Mouse (Mus musculus) limb, embryonic 14.5 days (tissue): ENCODE data around the gene Lrrc1. TPM values are rescaled to one million over a fixed set of nuclear protein-coding genes. Genes with fewer than 3 reads are reported as not detected.

Experiments used
- ATAC-seq: fragments of 200-750 bp; cut with Nextera tagmentation; 2 replicates; pipeline ENCODE4 v1.8.0; 2017; ENCODE audit warnings: low read depth, moderate number of reproducible peaks, moderate TSS enrichment; ENCODE audit not compliant: low FRiP score
- DNase-seq: peaks from one replicate; pipeline ENCODE4 v3.0.0-alpha.2; 2015; ENCODE audit warnings: low spot score
- H3K27ac ChIP-seq: fragments of 300-500 bp; sonication (generic); replicated peaks from 2 replicates; pipeline ENCODE4 v1.5.1; 2014; ENCODE audit warnings: low read depth, mild to moderate bottlenecking, low read length, moderate library complexity, mixed read lengths
- H3K27me3 ChIP-seq: fragments of 300-500 bp; sonication (generic); 2 replicates; pipeline ENCODE4 v1.6.1; 2014; ENCODE audit warnings: low read length, mixed read lengths; ENCODE audit not compliant: control insufficient read depth, insufficient read depth
- H3K36me3 ChIP-seq: fragments of 300-500 bp; sonication (generic); 2 replicates; pipeline ENCODE4 v1.6.1; 2014; ENCODE audit warnings: mild to moderate bottlenecking, low read length, moderate library complexity, mixed read lengths; ENCODE audit not compliant: control insufficient read depth, insufficient read depth
- H3K4me1 ChIP-seq: fragments of 300-500 bp; sonication (generic); 2 replicates; pipeline ENCODE4 v1.6.1; 2014; ENCODE audit warnings: antibody characterized with exemption, low read length, mixed read lengths; ENCODE audit not compliant: control insufficient read depth, insufficient read depth
- H3K4me2 ChIP-seq: fragments of 300-500 bp; sonication (generic); replicated peaks from 2 replicates; pipeline ENCODE4 v1.6.1; 2014; ENCODE audit warnings: low read depth, mild to moderate bottlenecking, low read length, moderate library complexity; ENCODE audit not compliant: severe bottlenecking
- H3K4me3 ChIP-seq: fragments of 300-500 bp; sonication (generic); replicated peaks from 2 replicates; pipeline ENCODE4 v1.5.1; 2014; ENCODE audit warnings: low read length
- H3K9ac ChIP-seq: fragments of 300-500 bp; sonication (generic); 2 replicates; pipeline ENCODE4 v1.6.1; 2014; ENCODE audit warnings: mild to moderate bottlenecking, low read depth, low read length, moderate library complexity; ENCODE audit not compliant: severe bottlenecking
- H3K9me3 ChIP-seq: fragments of 300-500 bp; sonication (generic); 2 replicates; pipeline ENCODE4 v1.6.1; 2016; ENCODE audit warnings: low read length; ENCODE audit not compliant: control insufficient read depth
- POLR2A ChIP-seq: fragments of 200-500 bp; IDR thresholded peaks from 2 replicates; pipeline ENCODE4 v1.8.0; 2012; ENCODE audit warnings: inconsistent platforms, mild to moderate bottlenecking, moderate library complexity, borderline replicate concordance; ENCODE audit not compliant: insufficient read depth, insufficient read length; ENCODE audit errors: extremely low read depth
- WGBS: fragments of 180-500 bp; shearing (Covaris S2); extraction: QIAGEN DNeasy Blood & Tissue Kit; methylation state at CpG from one replicate; pipeline ENCODE4 v1.1.7; 2014; 5-methylcytosine and 5-hydroxymethylcytosine counted together
- polyA plus RNA-seq, 2 experiments: library from polyadenylated mRNA; depleted of rRNA in 1 of 2; stranded (reverse) in 1 of 2; unstranded in 1 of 2; fragments of >200 nt; fragmentation: Nextera tagmentation in 1 of 2; extraction: Ambion mirVana in 1 of 2; gene quantifications; 2 replicates each; pipeline versions ENCODE4 v1.2.1 to v1.2.3; 2012 to 2014

Lrrc1 gene
- polyA plus RNA-seq, 2 experiments: 16.8 to 26.6 TPM

DNA sequence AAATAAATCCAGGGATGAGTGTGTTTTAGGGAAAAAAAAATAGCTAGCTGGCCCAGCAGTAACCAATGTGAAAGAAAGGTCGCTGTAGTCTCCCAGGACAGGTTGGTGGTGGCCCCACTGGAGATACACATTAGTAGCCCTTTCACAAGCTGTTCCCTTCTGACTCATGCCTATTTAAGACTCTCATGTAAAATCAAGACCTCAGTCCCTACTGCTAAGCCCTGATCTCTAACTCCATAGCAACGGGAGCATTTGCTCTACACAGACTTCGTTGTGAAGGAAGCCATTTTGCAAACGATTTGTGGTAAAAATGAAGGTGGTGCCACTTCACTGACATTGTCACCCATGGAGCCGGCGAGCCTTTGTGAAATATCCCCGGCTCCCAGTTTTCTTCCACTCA, 134.1 kb downstream of the Lrrc1 start:
- DNase-seq: no peak
- ATAC-seq: no peak
- Histone ChIP-seq H3K27ac (no peak overlapping the region), H3K9ac (no peak overlapping the region), H3K36me3 (no peaks in the 10 kb centered on the region), H3K9me3 (no peaks in the 10 kb centered on the region), H3K4me3 (no peak overlapping the region), H3K4me2 (no peak overlapping the region), H3K4me1 (0 out of 2 replicates have a peak, but pooled peaks cover 7% of the 10 kb centered on the region), H3K27me3 (no peaks in the 10 kb centered on the region)
- WGBS: 84% methylated on average over 7 of the region's 7 CpGs
- no peak for TF ChIP-seq POLR2A

DNA sequence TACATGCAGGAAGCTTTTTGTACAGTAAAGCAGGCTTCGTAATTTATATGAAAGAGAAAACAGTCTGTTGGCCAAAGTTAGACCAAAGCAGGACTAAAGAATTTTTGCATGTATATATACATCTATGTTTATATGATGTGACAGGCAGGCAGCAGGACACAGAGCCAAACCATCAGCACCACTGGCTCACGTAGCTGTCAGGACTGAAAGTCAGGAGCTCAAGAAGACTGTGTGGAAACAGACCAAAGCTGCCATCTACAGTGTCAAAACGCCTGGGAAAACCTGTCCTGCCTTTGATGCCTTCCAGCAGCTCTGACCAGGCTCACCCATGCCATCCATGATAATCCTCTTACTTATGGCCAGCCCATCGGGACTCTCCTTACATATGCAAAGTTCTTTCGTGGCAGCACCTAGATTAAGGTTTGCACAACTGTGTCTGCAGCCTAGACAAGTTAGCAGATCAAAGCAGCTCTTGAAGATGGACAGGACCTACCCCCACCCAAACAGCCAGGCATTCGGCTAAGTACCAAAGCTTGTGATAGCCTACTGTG, 136.5 kb downstream of the Lrrc1 start:
- Histone ChIP-seq H3K27me3 (no peaks in the 10 kb centered on the region), H3K4me1 (0 out of 2 replicates have a peak, but pooled peaks cover 7% of the 10 kb centered on the region), H3K36me3 (no peaks in the 10 kb centered on the region), H3K9ac (no peak overlapping the region), H3K9me3 (no peaks in the 10 kb centered on the region), H3K4me2 (no peak overlapping the region), H3K27ac (no peak overlapping the region), H3K4me3 (no peak overlapping the region)
- DNase-seq (no peak), ATAC-seq (no peak)
- no peak for TF ChIP-seq POLR2A
- WGBS: 51% methylated on average over 6 of the region's 6 CpGs

DNA sequence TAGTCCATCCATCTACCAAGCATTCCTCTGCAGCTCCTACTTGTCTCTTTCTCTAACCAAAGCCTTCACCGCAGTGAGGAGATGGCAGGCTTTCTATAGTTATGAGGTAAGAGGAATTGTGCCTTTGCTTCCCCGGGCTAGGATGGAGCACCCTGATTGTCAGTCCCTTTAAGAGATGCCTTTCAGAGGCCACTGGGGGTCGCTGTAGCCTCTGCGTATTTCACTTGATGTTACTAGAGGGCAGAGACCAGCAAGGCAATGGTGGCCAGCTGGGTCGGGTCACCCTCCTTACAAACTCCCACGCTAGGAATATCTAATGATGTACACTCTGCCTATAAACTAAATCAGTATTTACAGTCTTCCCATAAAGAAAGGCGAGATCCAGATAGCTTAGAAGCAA, 137.8 kb downstream of the Lrrc1 start:
- ATAC-seq: no peak
- Histone ChIP-seq H3K4me1 (0 out of 2 replicates have a peak, but pooled peaks cover 4% of the 10 kb centered on the region), H3K36me3 (no peaks in the 10 kb centered on the region), H3K27me3 (no peaks in the 10 kb centered on the region), H3K27ac (no peak overlapping the region), H3K9me3 (no peaks in the 10 kb centered on the region), H3K4me3 (no peak overlapping the region), H3K9ac (no peak overlapping the region), H3K4me2 (no peak overlapping the region)
- no peak for TF ChIP-seq POLR2A
- no peak for DNase-seq
- WGBS: 55% methylated on average over 7 of the region's 7 CpGs

DNA sequence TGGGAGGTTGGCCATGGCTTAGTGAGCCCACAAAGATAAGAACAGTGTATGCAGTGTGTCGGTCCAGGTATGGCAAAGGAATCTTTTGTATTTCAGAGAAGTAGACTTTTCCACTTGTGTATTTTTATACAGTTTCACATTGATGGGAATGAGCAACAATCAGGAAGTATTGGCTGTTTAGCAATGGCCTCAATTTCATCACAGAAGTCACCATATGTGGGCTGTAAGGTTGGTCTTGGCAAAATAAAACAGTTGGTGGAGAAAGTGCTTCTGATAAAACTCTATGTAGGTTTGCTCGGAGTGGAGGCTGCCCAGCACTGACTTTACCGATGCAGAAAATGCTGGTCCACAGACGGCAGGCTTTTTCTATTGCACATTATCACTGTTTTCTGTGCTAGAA, 140.2 kb downstream of the Lrrc1 start:
- H3K4me3 ChIP-seq: no peak overlapping the region
- ATAC-seq (no peak), DNase-seq (no peak)
- no peaks in the 10 kb centered on the region for H3K27me3 ChIP-seq
- H3K4me1 ChIP-seq: no peaks in the 10 kb centered on the region
- no peak for TF ChIP-seq POLR2A
- H3K9me3 ChIP-seq: no peaks in the 10 kb centered on the region
- whole genome bisulfite sequencing: 80% methylated on average over 4 of the region's 4 CpGs
- H3K36me3 ChIP-seq: no peaks in the 10 kb centered on the region
- no peak overlapping the region for H3K4me2 ChIP-seq
- no peak overlapping the region for H3K27ac ChIP-seq
- no peak overlapping the region for H3K9ac ChIP-seq

DNA sequence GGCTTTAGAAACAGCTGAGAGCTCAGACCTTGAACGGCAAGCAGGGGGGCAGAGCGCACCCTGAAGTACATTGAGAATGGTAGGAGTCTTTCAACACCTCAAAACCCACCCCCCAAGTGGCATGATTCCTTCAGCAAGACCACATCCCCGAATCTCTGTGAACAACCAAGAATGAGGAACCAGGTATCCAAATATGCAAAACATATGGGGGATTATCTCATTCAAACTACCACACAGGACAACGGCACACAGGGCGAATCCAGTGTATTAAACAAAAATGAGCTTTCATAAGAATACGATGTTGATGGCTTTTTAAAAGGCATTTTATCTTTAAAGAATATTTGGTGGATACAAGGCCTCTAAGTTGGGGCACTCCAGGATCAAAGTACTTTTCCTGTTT, 140.7 kb downstream of the Lrrc1 start:
- WGBS: 72% methylated on average over 6 of the region's 6 CpGs
- no peak for ATAC-seq
- H3K4me2 ChIP-seq: no peak overlapping the region
- H3K36me3 ChIP-seq: no peaks in the 10 kb centered on the region
- no peak overlapping the region for H3K27ac ChIP-seq
- H3K9ac ChIP-seq: no peak overlapping the region
- no peaks in the 10 kb centered on the region for H3K9me3 ChIP-seq
- no peak overlapping the region for H3K4me3 ChIP-seq
- no peak for DNase-seq
- no peak for TF ChIP-seq POLR2A
- no peaks in the 10 kb centered on the region for H3K27me3 ChIP-seq
- H3K4me1 ChIP-seq: no peaks in the 10 kb centered on the region

DNA sequence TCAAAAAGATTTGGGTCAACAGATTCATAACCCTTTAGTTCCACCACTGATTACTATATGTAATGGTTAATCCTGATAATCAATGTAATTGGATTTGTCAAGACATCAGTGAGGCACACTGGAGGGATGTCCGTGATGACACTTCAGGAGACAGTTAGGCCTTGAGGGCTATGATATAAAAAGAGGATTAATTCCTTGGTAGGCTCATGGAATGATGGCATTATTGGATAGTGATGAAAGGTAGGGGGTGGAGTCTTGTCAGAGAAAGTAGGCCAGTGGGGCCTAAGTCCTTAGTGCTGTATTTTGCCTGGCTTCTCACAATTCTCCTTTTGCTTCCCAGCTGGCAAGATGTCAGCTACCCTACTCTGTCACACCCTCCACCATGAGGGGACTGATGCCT, 141.7 kb downstream of the Lrrc1 start:
- DNase-seq: no peak
- Histone ChIP-seq H3K4me1 (no peaks in the 10 kb centered on the region), H3K36me3 (no peaks in the 10 kb centered on the region), H3K9ac (no peak overlapping the region), H3K4me2 (no peak overlapping the region), H3K27ac (no peak overlapping the region), H3K27me3 (no peaks in the 10 kb centered on the region), H3K9me3 (no peaks in the 10 kb centered on the region), H3K4me3 (no peak overlapping the region)
- 79% methylated on average over 1 of the region's 1 CpGs for WGBS
- TF ChIP-seq POLR2A: no peak
- ATAC-seq: no peak
